Mouse (Mus musculus) E14TG2a.4 (cell line): Measurements from ENCODE around the gene Eif2s1.

Experiments
- CTCF ChIP-seq: conservative IDR thresholded peaks from 2 replicates; pipeline ENCODE4 v1.5.1; 2014; ENCODE audit warnings: low read length
- NANOG ChIP-seq: IDR thresholded peaks from 2 replicates; pipeline ENCODE4 v1.6.1; 2014; ENCODE audit warnings: borderline replicate concordance, low read length, mixed read lengths

DNA sequence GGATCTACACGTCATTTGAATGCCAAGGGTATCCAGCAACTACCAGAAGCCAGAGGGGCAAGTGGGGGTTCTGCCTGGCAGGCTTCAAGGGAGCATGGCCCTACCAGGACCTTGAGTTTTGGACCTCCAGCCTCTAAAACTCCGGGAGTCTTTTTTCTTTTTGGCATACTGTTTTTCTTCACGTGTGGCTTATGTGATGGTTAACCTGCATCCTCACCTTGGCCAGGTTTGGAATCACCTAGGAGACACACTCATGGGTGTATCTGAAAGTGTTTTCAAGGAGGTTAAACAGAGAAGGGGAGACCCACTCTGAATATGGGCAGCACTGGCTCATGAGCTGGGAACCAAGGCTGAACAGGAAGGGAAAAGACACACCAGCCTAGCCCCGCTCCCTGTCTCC lies 41.7 kb downstream of the Eif2s1 start:
- no peak for TF ChIP-seq NANOG
- TF ChIP-seq CTCF = no peak
